ENCODE assay signal across 8 mouse cellular contexts in genomic region chr1:93444405-93445110, GRCm38 (mm10). TPM values are rescaled to one million over a fixed set of nuclear protein-coding genes. Genes with fewer than 3 reads are reported as not detected.
A peak's percentile ranks its signal among the peaks of the same experiment; 100 is the strongest.
DNase-seq lines count a peak whose midpoint lies in the region; ATAC-seq and TF ChIP-seq lines count a peak whose summit lies in the region.

No protein-coding gene starts in this region.

- TF ChIP-seq POLR2A in bone marrow, adult 2 months (IDR thresholded peaks at IDR 0.05; ENCODE audit: borderline replicate concordance, control insufficient read depth, low read depth, low read length) = no peak
- no peak; the same call in 1 of the 2 replicates for TF ChIP-seq POLR2A in liver, adult 2 months (IDR thresholded peaks at IDR 0.05; ENCODE audit: extremely low read depth, insufficient read depth, low read length)

- H3K27ac ChIP-seq in bone marrow, adult 2 months (ENCODE audit: control insufficient read depth, insufficient read depth, low read depth, low read length, poor library complexity) = peak overlapping the region; percentile 91
- H3K27ac ChIP-seq in embryonic facial prominence, embryonic 15.5 days (replicated peaks) = peak overlapping the region; percentile 94
- peak overlapping the region; percentile 95 for H3K27ac ChIP-seq in liver, adult 2 months (replicated peaks; ENCODE audit: insufficient read depth, low read depth, low read length)
- H3K27ac ChIP-seq in stomach, embryonic 14.5 days (ENCODE audit: low read length) = peak overlapping the region; percentile 94

- H3K4me1 ChIP-seq in bone marrow, adult 2 months (ENCODE audit: control insufficient read depth, insufficient read depth, low read length) = peaks cover 2% of the 10 kb centered on the region; the same call in 1 of the 2 replicates
- H3K4me1 ChIP-seq in embryonic facial prominence, embryonic 15.5 days = peaks cover 31% of the 10 kb centered on the region
- peaks cover 36% of the 10 kb centered on the region for H3K4me1 ChIP-seq in liver, adult 2 months (ENCODE audit: control insufficient read depth, insufficient read depth, low read length)
- H3K4me1 ChIP-seq in stomach, embryonic 14.5 days (ENCODE audit: control insufficient read depth, insufficient read depth, low read length) = peaks cover 24% of the 10 kb centered on the region

- 1% methylated on average over 18 of the region's 18 CpGs for WGBS in bone marrow, adult 2 months
- WGBS in embryonic facial prominence, embryonic 15.5 days = 4% methylated on average over 18 of the region's 18 CpGs
- under 1% methylated on average over 18 of the region's 18 CpGs for WGBS in liver, adult 2 months
- WGBS in stomach, embryonic 14.5 days = 5% methylated on average over 18 of the region's 18 CpGs

- no peaks in the 10 kb centered on the region for H3K9me3 ChIP-seq in embryonic facial prominence, embryonic 15.5 days (replicated peaks)
- no peaks in the 10 kb centered on the region for H3K9me3 ChIP-seq in stomach, embryonic 14.5 days (ENCODE audit: control insufficient read depth, low read depth, low read length)

- H3K4me3 ChIP-seq in bone marrow, adult 2 months (replicated peaks; ENCODE audit: control insufficient read depth, low read depth, low read length) = peak overlapping the region; percentile 99
- H3K4me3 ChIP-seq in embryonic facial prominence, embryonic 15.5 days (replicated peaks) = peak overlapping the region; percentile 66
- H3K4me3 ChIP-seq in liver, adult 2 months (ENCODE audit: insufficient read depth, low read depth, low read length) = peak overlapping the region; percentile 89
- peak overlapping the region; percentile 92 for H3K4me3 ChIP-seq in stomach, embryonic 14.5 days (ENCODE audit: low read depth, low read length)

- peak overlapping the region; percentile 54 for H3K4me2 ChIP-seq in embryonic facial prominence, embryonic 15.5 days (replicated peaks)
- peak overlapping the region; percentile 62 for H3K4me2 ChIP-seq in stomach, embryonic 14.5 days (replicated peaks; ENCODE audit: low read depth, low read length)

- no peaks in the 10 kb centered on the region for H3K27me3 ChIP-seq in embryonic facial prominence, embryonic 15.5 days
- H3K27me3 ChIP-seq in liver, adult 2 months (ENCODE audit: control insufficient read depth, insufficient read depth, low read length) = no peaks in the 10 kb centered on the region
- H3K27me3 ChIP-seq in stomach, embryonic 14.5 days (ENCODE audit: control insufficient read depth, insufficient read depth, low read length) = no peaks in the 10 kb centered on the region

- H3K9ac ChIP-seq in embryonic facial prominence, embryonic 15.5 days = peak overlapping the region; percentile 76
- peak overlapping the region; percentile 98 for H3K9ac ChIP-seq in liver, adult 2 months (ENCODE audit: low read depth, low read length)
- H3K9ac ChIP-seq in stomach, embryonic 14.5 days (replicated peaks; ENCODE audit: low read depth, low read length) = peak overlapping the region; percentile 67

- ATAC-seq in embryonic facial prominence, embryonic 15.5 days (ENCODE audit: insufficient number of reproducible peaks, low FRiP score, low TSS enrichment, low read depth) = peak; percentile 86
- ATAC-seq in monocyte, adult 5-6 weeks (replicated peaks; ENCODE audit: insufficient number of reproducible peaks, low FRiP score, low TSS enrichment, poor library complexity, severe bottlenecking) = peak; percentile 79
- peak; percentile 77 for ATAC-seq in stomach, embryonic 14.5 days (ENCODE audit: insufficient number of reproducible peaks, insufficient read depth, low FRiP score, low read depth)

- DNase-seq in A20 (ENCODE audit: low read depth, low spot score) = peak; percentile 77
- DNase-seq in heart, adult 9 months (ENCODE audit: low spot score in 2 of 2) = peak; percentile 83
- peak; percentile 93 for DNase-seq in kidney, adult 9 months
- peak; percentile 80 for DNase-seq in liver, adult 2 months (ENCODE audit: extremely low read depth, low read depth, low spot score)

- no peak for TF ChIP-seq CTCF in bone marrow, adult 2 months (IDR thresholded peaks at IDR 0.05; ENCODE audit: control insufficient read depth, insufficient read depth, low read length)
- no peak for TF ChIP-seq CTCF in liver, adult 2 months (IDR thresholded peaks at IDR 0.05; ENCODE audit: low read depth, low read length)

- peaks cover 20% of the 10 kb centered on the region for H3K36me3 ChIP-seq in embryonic facial prominence, embryonic 15.5 days
- peaks cover 25% of the 10 kb centered on the region for H3K36me3 ChIP-seq in liver, adult 2 months (ENCODE audit: control insufficient read depth, insufficient read depth, low read length)
- peaks cover 25% of the 10 kb centered on the region for H3K36me3 ChIP-seq in stomach, embryonic 14.5 days (ENCODE audit: control insufficient read depth, insufficient read depth, low read length)

- H3K79me2 ChIP-seq in liver, adult 2 months (ENCODE audit: control insufficient read depth, insufficient read depth, low read length) = peaks cover 29% of the 10 kb centered on the region

RNA-seq across cellular contexts. Expression of gene Hdlbp, which starts 34.1 kb away (rescaled TPM):
- polyA plus RNA-seq in bone marrow, adult 2 months (2011; ENCODE audit: insufficient read depth, insufficient read length, low replicate concordance, missing spikeins) = 26.1 and 43.9 TPM in 2 replicates
- 186 and 188 TPM in 2 replicates for polyA plus RNA-seq in embryonic facial prominence, embryonic 15.5 days (2015; fragmentation: Nextera tagmentation; extraction: Ambion mirVana)
- total RNA-seq in liver, adult 2 months (2014; rRNA removed) = 169 and 179 TPM in 2 replicates
- polyA plus RNA-seq in liver, adult 2 months (2012; rRNA removed) = 103 and 119 TPM in 2 replicates
- 58.2 to 101 TPM (median 83.6 TPM) in 3 replicates for total RNA-seq in monocyte, adult 5-6 weeks (2017)
- polyA plus RNA-seq in stomach, embryonic 14.5 days (2014; fragmentation: Nextera tagmentation; extraction: Ambion mirVana) = 197 and 219 TPM in 2 replicates

Comparison
In these comparisons a context has a peak if more than half of its experiments do, and no peak if none do; other contexts are left out.
1. Peak in every context shown above with its lines: DNase-seq, ATAC-seq, H3K4me3 ChIP-seq and H3K27ac ChIP-seq.